Mouse (Mus musculus): Measurements from ENCODE around the gene Igsf8. TPM values are rescaled to one million over a fixed set of nuclear protein-coding genes. Genes with fewer than 3 reads are reported as not detected.

Igsf8 gene
- total RNA-seq, 2 experiments from 2014 or later, result 16.4 to 23.6 TPM

DNA sequence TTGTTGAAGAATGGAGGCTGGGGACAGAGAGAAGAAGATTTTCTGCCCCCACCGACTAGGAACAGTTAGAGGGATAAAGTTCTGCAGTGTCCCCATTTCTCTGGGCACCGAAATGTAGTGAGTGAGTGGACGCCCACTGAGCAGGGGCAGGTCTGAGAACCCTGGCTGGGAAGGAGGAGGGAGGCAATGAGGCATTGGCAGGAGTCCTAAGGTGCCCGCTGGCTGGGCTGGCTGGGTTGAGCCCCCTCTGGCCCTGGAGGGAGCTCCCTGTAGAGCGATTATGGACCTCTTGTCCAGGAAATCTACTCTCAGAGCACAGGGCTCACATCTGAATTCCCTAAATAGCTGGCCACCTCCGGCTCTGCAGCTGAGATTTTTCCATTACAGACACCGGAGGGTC is 38.1 kb downstream of the Igsf8 start:
- no peak for ATAC-seq (replicated peaks; ENCODE audit: low FRiP score, low TSS enrichment, poor library complexity, severe bottlenecking)

DNA sequence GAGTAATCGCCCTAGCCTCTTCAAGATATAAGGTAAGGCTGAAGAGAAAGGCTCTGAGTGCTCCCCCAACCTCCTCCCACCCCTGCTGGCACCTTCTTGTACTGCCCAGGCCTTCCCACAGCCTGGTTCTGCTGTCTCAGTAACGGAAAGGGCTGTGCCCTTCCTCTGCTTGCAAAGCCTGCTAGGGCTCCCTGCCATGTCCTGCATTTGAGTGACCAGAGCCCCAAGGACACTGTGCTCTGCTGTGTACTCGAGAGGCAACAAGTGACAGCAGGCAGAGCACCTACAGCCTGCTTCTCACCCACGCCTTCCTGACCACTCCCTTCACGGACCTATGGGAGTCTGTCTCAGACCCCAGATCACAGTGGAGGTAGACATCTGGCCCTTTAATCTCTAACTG is 38.8 kb downstream of the Igsf8 start:
- no peak for ATAC-seq (replicated peaks; ENCODE audit: low FRiP score, low TSS enrichment, poor library complexity, severe bottlenecking)

GRCm38 (mm10) chr1:172301180-172301579 is 39.7 kb downstream of the Igsf8 start:
- ATAC-seq (replicated peaks; ENCODE audit: low FRiP score, low TSS enrichment, poor library complexity, severe bottlenecking), result no peak

DNA sequence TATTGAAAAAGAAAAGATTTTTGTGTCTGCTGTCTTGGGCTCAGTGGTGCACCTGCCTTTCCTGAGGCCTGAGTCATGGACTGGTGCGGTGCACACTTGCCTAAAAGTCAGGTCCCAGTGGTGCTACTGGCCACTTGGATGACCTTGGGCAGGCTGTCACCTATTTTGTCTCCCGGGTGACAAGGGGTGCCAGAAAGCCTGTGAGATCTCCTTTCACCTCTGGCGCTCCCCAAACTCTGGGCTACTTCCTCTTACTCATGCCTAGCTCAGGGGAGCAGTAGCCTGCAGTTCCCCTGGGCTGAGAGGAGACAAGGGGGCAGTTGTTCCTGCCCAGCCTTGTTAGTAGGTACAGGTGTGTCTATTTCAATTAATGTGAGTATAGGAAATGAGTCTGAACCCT is 40.9 kb downstream of the Igsf8 start:
- no peak for ATAC-seq (replicated peaks; ENCODE audit: low FRiP score, low TSS enrichment, poor library complexity, severe bottlenecking)

DNA sequence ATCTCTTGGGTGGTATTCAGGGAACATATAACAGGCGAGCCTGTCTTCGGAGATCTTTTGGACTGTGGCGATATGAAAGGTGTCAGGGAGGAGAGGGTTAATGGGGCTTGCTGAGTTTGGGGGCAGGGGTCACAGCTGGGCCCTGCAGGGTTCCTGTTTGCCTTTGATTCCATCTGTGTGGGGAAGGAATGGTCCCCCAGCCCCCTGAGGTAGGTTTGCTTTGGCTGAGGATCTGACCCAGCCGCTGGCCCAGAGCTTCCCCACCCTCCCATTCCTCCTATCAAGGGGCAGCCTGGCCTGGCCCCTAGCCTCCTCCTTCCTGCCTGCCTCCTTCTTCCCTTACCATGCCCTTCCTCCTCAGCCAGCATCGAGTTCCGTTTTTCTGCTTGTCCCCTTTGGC is 41.4 kb downstream of the Igsf8 start:
- no peak for ATAC-seq (replicated peaks; ENCODE audit: low FRiP score, low TSS enrichment, poor library complexity, severe bottlenecking)

GRCm38 (mm10) chr1:172304443-172304842 is 43.0 kb downstream of the Igsf8 start:
- peak; percentile 85 for ATAC-seq (replicated peaks; ENCODE audit: low FRiP score, low TSS enrichment, poor library complexity, severe bottlenecking)

- no peak for ATAC-seq (replicated peaks; ENCODE audit: low FRiP score, low TSS enrichment, poor library complexity, severe bottlenecking)
Observed at GRCm38 (mm10) chr1:172305153-172305552, 43.7 kb downstream of the Igsf8 start.

DNA sequence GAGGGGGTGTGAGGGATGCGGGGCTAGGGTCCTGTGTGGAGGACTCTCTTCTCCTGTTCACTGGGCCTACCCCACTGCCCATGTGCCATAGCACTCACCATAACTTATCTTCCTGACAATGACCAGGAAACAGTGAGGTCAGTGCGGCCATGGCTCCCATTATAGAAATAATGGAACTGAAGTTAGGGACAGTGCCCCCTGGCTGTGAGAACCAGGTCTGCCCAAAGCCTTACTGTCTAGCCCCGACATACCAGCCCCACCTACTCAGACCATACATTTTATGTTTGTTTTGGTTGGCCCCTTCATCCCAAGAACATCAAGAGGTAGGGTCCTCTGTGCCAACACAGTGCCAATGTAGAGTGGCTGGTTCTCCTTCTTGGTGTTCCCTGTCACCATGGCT is 44.2 kb downstream of the Igsf8 start:
- ATAC-seq (replicated peaks; ENCODE audit: low FRiP score, low TSS enrichment, poor library complexity, severe bottlenecking), result no peak

DNA sequence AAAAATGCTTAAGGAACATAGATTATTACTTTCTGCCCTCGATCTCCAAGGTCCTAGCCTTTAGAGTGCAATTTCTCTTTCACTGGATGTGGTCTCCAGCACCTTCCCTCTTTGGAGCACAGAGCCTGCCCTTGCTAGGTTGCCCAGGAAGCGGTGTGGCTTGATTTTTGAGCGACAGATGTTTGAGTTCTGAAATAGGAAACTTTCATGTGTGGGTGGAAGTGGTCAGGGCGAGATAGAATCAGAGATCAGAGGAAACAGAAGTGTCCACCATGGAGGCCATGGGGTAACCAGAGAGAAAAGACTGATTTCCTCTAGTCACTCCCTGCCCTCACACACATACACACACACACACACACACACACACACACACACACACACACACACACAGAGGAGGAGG is 44.8 kb downstream of the Igsf8 start:
- ATAC-seq (replicated peaks; ENCODE audit: low FRiP score, low TSS enrichment, poor library complexity, severe bottlenecking), result no peak

DNA sequence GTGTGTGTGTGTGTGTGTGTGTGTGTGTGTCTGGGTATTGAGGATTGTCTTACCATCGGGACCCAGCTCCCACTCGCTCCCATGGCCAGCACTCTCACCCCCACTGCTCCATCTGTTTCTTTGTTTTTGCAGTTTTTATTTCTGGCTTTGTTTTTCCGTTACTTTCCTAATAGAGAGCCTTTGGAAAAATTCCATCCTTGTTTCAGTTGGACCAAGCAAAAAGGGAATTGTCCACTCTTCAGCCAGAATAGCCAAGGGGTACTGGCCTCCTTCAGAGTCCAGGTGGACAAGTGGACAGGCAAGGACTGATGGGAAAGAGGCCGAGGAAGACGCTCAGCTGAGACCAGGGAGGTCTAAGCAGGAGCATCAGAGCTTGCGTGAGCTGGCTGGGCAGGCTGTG is 45.4 kb downstream of the Igsf8 start:
- ATAC-seq (replicated peaks; ENCODE audit: low FRiP score, low TSS enrichment, poor library complexity, severe bottlenecking), result no peak

- no peak for ATAC-seq (replicated peaks; ENCODE audit: low FRiP score, low TSS enrichment, poor library complexity, severe bottlenecking)
Observed at GRCm38 (mm10) chr1:172307936-172308335, 46.5 kb downstream of the Igsf8 start.

DNA sequence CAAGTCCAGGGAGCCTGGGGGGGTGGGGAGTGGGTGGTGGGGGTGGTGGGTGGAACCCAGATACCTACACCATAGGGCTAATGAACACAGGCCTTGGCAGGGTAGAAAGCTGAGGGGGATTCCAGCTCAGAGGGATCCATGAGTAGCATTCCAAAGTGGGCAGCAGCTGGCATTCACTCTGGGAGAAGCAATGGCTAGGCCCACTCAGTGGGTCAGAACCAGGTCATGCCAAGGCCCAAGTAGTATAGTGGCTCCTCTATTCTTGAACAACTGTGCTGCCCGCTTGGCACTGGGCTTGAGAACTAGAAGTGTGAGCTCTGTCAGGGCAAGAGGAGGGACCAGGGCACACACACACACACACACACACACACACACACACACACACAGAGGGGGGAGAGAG is 47.0 kb downstream of the Igsf8 start:
- no peak for ATAC-seq (replicated peaks; ENCODE audit: low FRiP score, low TSS enrichment, poor library complexity, severe bottlenecking)

DNA sequence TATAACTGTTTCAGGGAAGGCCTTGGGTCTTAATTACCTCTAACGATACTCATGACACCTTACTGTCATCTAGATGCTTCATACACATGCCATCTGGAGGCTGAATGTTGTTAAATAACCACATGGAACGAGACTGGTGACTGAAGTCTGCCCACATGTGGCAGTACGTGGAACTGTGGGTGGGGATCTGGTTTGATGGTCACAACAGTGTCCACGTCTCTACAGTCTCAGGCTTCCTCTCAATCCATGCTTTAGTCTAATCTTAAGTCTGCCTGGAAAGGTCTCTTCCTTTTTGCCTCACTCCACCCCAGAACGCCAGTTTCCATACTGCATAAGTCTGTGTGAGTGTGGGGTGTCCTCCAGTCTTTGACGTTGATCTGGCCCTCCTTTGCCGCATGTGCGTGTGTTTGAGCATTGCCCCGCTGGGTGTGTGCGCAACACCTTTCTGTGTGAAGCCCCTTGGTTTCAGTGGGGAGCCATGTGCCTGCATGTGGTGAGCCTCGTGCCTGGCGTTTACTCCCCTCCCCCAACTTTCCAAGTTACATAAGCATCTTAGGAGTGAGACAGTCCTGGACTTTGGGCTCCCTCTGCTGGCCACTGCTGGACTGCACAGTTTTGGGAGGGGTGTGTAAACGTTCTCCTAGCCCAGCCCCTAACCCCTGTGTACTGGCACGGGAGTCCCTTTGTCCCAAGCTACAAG is 48.4 kb downstream of the Igsf8 start:
- ATAC-seq (replicated peaks; ENCODE audit: low FRiP score, low TSS enrichment, poor library complexity, severe bottlenecking), result peak; percentile 66

DNA sequence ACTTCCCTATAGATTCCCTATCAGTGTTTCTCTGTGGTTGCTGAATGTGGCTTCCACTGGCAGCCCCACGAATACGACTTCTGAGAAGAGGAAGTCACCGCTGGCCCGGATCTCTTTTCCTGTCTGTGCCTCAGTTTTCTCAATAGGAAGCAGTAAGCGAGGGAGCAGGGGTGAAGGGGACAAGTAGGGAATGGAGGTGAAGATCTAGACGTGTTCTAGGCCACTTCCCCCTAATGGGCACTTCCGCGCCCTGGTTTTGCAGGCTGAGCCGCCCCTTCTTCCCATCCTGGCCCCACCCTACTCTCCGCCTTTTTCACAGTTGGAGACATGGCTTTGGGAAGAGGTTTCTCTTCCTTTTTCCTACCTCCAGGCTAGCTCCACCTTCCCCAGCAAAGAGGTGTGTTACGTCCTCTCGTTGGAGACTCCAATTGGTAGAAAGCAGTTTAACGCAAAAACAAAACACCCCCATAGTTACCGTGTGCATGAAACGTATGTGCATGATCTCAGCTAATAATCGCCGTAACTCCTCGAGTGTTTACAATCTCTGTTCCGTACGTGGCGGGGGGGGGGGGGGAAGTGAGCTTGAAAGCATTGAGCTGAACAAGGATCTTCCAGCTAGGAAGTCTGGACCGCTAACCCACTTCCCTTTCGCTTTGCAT is 49.9 kb downstream of the Igsf8 start:
- ATAC-seq (replicated peaks; ENCODE audit: low FRiP score, low TSS enrichment, poor library complexity, severe bottlenecking), result peak; percentile 55

GRCm38 (mm10) chr1:172311921-172312767 is 50.7 kb downstream of the Igsf8 start:
- peak; percentile 53 for ATAC-seq (replicated peaks; ENCODE audit: low FRiP score, low TSS enrichment, poor library complexity, severe bottlenecking)

GRCm38 (mm10) chr1:172312768-172313561 is 51.5 kb downstream of the Igsf8 start:
- ATAC-seq (replicated peaks; ENCODE audit: low FRiP score, low TSS enrichment, poor library complexity, severe bottlenecking), result 0 out of 2 replicates have a peak, but pooled peaks have one; percentile 16

DNA sequence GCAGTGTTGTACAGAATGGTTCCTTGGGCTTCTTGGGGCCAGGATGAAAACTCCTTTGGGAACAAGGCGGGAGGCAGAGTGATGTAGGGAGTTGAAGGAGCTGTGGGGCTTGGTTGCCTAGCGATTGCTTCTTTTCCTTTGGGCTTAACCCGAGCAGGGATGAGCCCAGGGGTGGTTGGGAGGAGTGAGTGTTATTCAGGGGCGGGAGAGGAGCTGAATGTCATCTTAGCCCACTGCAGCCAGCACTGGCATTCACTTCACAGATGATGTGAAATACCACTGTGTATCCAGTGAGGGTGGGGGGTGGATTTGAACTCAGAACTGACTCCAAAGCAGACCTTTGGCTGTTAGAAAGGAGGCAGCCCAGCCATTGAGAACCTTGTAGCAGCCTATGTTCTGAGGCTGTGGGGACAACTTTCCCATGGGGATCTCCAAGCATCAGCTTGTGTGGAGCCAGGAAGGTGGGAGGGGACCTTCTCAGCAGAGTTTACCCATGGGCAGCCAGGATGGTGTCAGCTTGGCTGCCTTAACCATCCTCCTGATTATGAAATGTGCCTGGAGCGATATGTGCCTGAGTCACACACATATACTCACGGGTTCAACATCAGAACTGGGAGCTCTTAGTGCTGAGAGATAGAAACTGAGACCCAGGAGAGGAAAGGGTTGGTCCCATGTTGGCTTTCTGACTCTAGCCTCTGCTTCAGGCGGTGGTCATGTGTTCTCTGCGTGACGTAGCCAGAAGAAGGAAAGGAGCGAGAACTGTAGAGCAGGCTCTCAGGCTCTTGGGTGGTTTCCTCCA is 52.4 kb downstream of the Igsf8 start:
- no peak for ATAC-seq (replicated peaks; ENCODE audit: low FRiP score, low TSS enrichment, poor library complexity, severe bottlenecking)

GRCm38 (mm10) chr1:172314911-172315310 is 53.5 kb downstream of the Igsf8 start:
- no peak for ATAC-seq (replicated peaks; ENCODE audit: low FRiP score, low TSS enrichment, poor library complexity, severe bottlenecking)

- ATAC-seq (replicated peaks; ENCODE audit: low FRiP score, low TSS enrichment, poor library complexity, severe bottlenecking), result no peak
Observed at GRCm38 (mm10) chr1:172317431-172317830, 56.0 kb downstream of the Igsf8 start.
